ENCODE assay signal across 11 mouse cellular contexts in the genomic region with DNA sequence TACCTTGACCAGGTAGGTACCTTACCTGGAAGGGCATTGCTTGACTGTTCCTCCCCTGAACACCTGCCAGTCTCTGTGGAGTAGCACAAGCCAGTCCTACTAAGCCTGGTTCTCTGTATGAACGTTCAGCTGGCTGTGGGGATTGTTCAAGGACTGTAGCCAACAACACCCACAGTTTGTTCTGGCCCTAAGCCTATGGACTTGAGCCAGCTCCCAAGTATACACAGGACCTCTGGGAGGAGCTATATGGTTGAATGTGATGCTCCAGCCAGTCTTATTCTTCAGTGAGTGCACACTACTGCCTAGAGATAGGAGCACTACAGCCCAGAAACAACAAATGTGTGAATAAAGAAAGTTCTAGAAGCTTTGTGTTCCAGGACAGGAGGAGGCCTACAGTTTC.
DNase-seq lines count a peak whose midpoint lies in the region; TF ChIP-seq lines count a peak whose summit lies in the region.
"Had no signal": no experiment of that assay in that cellular context is flagged by ENCODE, and none has a peak within 500 bp of the region (broad histone marks: within the 10 kb centered on the region; RNA-seq: fewer than 3 reads in every experiment).

No protein-coding gene starts in this region.

- no peak overlapping the region for H3K4me3 ChIP-seq in gastrocnemius, adult 2 months
- H3K4me3 ChIP-seq: liver, embryonic 12.5 days had no signal

- no peak overlapping the region for H3K27ac ChIP-seq in gastrocnemius, adult 2 months
- H3K27ac ChIP-seq: liver, embryonic 12.5 days had no signal

- intact Hi-C loops in heart, postnatal 14 days (cut with DNase I): no loop called here
- intact Hi-C loops in gastrocnemius, adult 2 months (cut with DNase I): no loop called here

- DNase-seq in heart, postnatal 14 days: peak; percentile 9 to 23
- no peak for DNase-seq in heart, adult 8-10 months (ENCODE audit: low spot score)
- peak; percentile 30 for DNase-seq in right cerebral cortex, adult 18-20 months
- DNase-seq in right cerebral cortex, postnatal 4 days: no peak
- DNase-seq in cerebellum, postnatal 36 days: peak; percentile 38 to 54
- peak; percentile 44 to 53 for DNase-seq in lung, postnatal 4 days
- no peak for DNase-seq in gastrocnemius, adult 2 months
- no peak for DNase-seq in urinary bladder, postnatal 10 days (ENCODE audit: low spot score)
- DNase-seq: kidney, postnatal 25 days; retina, postnatal 1 day had no signal

- TF ChIP-seq CTCF in gastrocnemius, adult 2 months (IDR thresholded peaks at IDR 0.05): no peak

Comparison
In these comparisons a context has a peak if more than half of its experiments do, and no peak if none do; other contexts are left out.
1. DNase-seq: peak in heart, postnatal 14 days (2 of 2), right cerebral cortex, adult 18-20 months (single experiment), cerebellum, postnatal 36 days (2 of 2) and lung, postnatal 4 days (2 of 2); none in heart, adult 8-10 months (single experiment), right cerebral cortex, postnatal 4 days (single experiment), gastrocnemius, adult 2 months (single experiment) and urinary bladder, postnatal 10 days (single experiment).